Mouse (Mus musculus) heart, embryonic 14.5 days (tissue): ENCODE measurements at regions not wholly inside any gene's neighbourhood (a gene's known extent, or its start where the extent isn't known, plus 50 kb on each side); places are given as distances from the start of the nearest gene placed in this dataset.

Experiments used
- ATAC-seq: fragments of 200-750 bp; cut with Nextera tagmentation; 2 replicates; pipeline ENCODE4 v1.8.0; 2017; ENCODE audit warnings: low read depth, moderate TSS enrichment; ENCODE audit not compliant: insufficient number of reproducible peaks, insufficient read depth, low FRiP score
- H3K27ac ChIP-seq, 2 experiments: fragments of 200-500 bp in 1 of 2; fragments of 300-500 bp in 1 of 2; sonication (generic) in 1 of 2; replicated peaks in 1 of 2; 2 replicates each; pipeline ENCODE4 v1.5.1; 2012 to 2014; ENCODE audit warnings: low read depth in 2 of 2, low read length in 2 of 2, control low read depth in 1 of 2, mild to moderate bottlenecking in 1 of 2, mixed read lengths in 1 of 2; ENCODE audit not compliant: control insufficient read depth in 1 of 2, insufficient read depth in 1 of 2
- H3K27me3 ChIP-seq: fragments of 300-500 bp; sonication (generic); 2 replicates; pipeline ENCODE4 v1.6.1; 2014; ENCODE audit warnings: mild to moderate bottlenecking, low read length, control low read depth; ENCODE audit not compliant: control insufficient read depth, insufficient read depth
- H3K36me3 ChIP-seq: fragments of 300-500 bp; sonication (generic); 2 replicates; pipeline ENCODE4 v1.6.1; 2014; ENCODE audit warnings: mild to moderate bottlenecking, control low read depth, low read length, mixed read lengths; ENCODE audit not compliant: control insufficient read depth, insufficient read depth
- H3K4me1 ChIP-seq, 2 experiments: fragments of 200-500 bp in 1 of 2; fragments of 300-500 bp in 1 of 2; sonication (generic) in 1 of 2; 2 replicates each; pipeline ENCODE4 v1.6.1; 2012 to 2014; ENCODE audit warnings: low read length in 2 of 2, control low read depth in 1 of 2, mixed read lengths in 1 of 2; ENCODE audit not compliant: control insufficient read depth in 2 of 2, insufficient read depth in 2 of 2
- H3K4me2 ChIP-seq: fragments of 300-500 bp; sonication (generic); 2 replicates; pipeline ENCODE4 v1.6.1; 2014; ENCODE audit warnings: mild to moderate bottlenecking, low read length
- H3K4me3 ChIP-seq, 2 experiments: fragments of 200-500 bp in 1 of 2; fragments of 300-500 bp in 1 of 2; sonication (generic) in 1 of 2; 2 replicates each; pipeline ENCODE4 v1.5.1; 2012 to 2014; ENCODE audit warnings: low read length in 2 of 2, mild to moderate bottlenecking in 2 of 2, control low read depth in 1 of 2, low read depth in 1 of 2, moderate library complexity in 1 of 2; ENCODE audit not compliant: control insufficient read depth in 1 of 2, insufficient read depth in 1 of 2
- H3K9ac ChIP-seq: fragments of 300-500 bp; sonication (generic); 2 replicates; pipeline ENCODE4 v1.6.1; 2014; ENCODE audit warnings: mild to moderate bottlenecking, low read length
- H3K9me3 ChIP-seq: fragments of 300-500 bp; sonication (generic); 2 replicates; pipeline ENCODE4 v1.6.1; 2016; ENCODE audit warnings: low read length, control low read depth; ENCODE audit not compliant: control insufficient read depth
- WGBS: fragments of 180-500 bp; shearing (Covaris S2); extraction: QIAGEN DNeasy Blood & Tissue Kit; methylation state at CpG from one replicate; pipeline ENCODE4 v1.1.7; 2014; 5-methylcytosine and 5-hydroxymethylcytosine counted together

- Histone ChIP-seq H3K4me2 (peak overlapping the region; percentile 46), H3K4me1 (peaks cover 8 to 9% of the 10 kb centered on the region in 2 experiments), H3K9ac (no peak overlapping the region), H3K27ac (no peak overlapping the region), H3K4me3 (no peak overlapping the region), H3K36me3 (no peaks in the 10 kb centered on the region), H3K9me3 (no peaks in the 10 kb centered on the region), H3K27me3 (no peaks in the 10 kb centered on the region)
- WGBS: 10% methylated on average over 16 of the region's 16 CpGs
- ATAC-seq: no peak
Measured at GRCm38 (mm10) chr12:29096033-29096913, 344.7 kb downstream of the Eipr1 start.

- Histone ChIP-seq H3K9me3 (no peaks in the 10 kb centered on the region), H3K4me1 (peaks cover 8 to 9% of the 10 kb centered on the region in 2 experiments), H3K4me3 (no peak overlapping the region), H3K27ac (no peak overlapping the region), H3K4me2 (no peak overlapping the region), H3K27me3 (no peaks in the 10 kb centered on the region), H3K9ac (no peak overlapping the region), H3K36me3 (no peaks in the 10 kb centered on the region)
- 34% methylated on average over 3 of the region's 3 CpGs for WGBS
- ATAC-seq: no peak
Measured at GRCm38 (mm10) chr12:29100042-29100570, 348.5 kb downstream of the Eipr1 start.

GRCm38 (mm10) chr12:29106893-29107719 is 355.5 kb downstream of the Eipr1 start:
- no peak overlapping the region for H3K4me3 ChIP-seq
- 63% methylated on average over 16 of the region's 16 CpGs for WGBS
- no peaks in the 10 kb centered on the region for H3K36me3 ChIP-seq
- no peaks in the 10 kb centered on the region for H3K27me3 ChIP-seq
- no peaks in the 10 kb centered on the region for H3K4me1 ChIP-seq
- no peaks in the 10 kb centered on the region for H3K9me3 ChIP-seq
- H3K4me2 ChIP-seq: no peak overlapping the region
- no peak overlapping the region for H3K9ac ChIP-seq
- no peak for ATAC-seq
- H3K27ac ChIP-seq: no peak overlapping the region

GRCm38 (mm10) chr12:29107720-29108051 is 356.1 kb downstream of the Eipr1 start:
- Histone ChIP-seq H3K4me1 (no peaks in the 10 kb centered on the region), H3K27me3 (no peaks in the 10 kb centered on the region), H3K9ac (no peak overlapping the region), H3K36me3 (no peaks in the 10 kb centered on the region), H3K4me2 (no peak overlapping the region), H3K27ac (no peak overlapping the region), H3K9me3 (no peaks in the 10 kb centered on the region), H3K4me3 (no peak overlapping the region)
- no peak for ATAC-seq
- WGBS: 80% methylated on average over 3 of the region's 3 CpGs

GRCm38 (mm10) chr12:29118336-29118735 is 366.7 kb downstream of the Eipr1 start:
- H3K4me3 ChIP-seq: no peak overlapping the region

GRCm38 (mm10) chr12:29121159-29121558 is 369.6 kb downstream of the Eipr1 start:
- WGBS: 80% methylated on average over 2 of the region's 2 CpGs
- no peaks in the 10 kb centered on the region for H3K9me3 ChIP-seq
- no peak overlapping the region for H3K27ac ChIP-seq
- no peak overlapping the region for H3K9ac ChIP-seq
- H3K4me2 ChIP-seq: no peak overlapping the region
- H3K27me3 ChIP-seq: no peaks in the 10 kb centered on the region
- H3K4me1 ChIP-seq: peaks cover 2 to 3% of the 10 kb centered on the region in 2 experiments; a peak in 2 of 4 replicates
- no peak for ATAC-seq
- H3K4me3 ChIP-seq: no peak overlapping the region
- H3K36me3 ChIP-seq: no peaks in the 10 kb centered on the region

More at GRCm38 (mm10) chr12:29118336-29118735, 366.7 kb downstream of the Eipr1 start:
- Histone ChIP-seq H3K36me3 (no peaks in the 10 kb centered on the region), H3K9me3 (no peaks in the 10 kb centered on the region), H3K4me1 (peaks cover 6 to 7% of the 10 kb centered on the region in 2 experiments; a peak in 2 of 4 replicates), H3K9ac (no peak overlapping the region), H3K4me2 (no peak overlapping the region), H3K27ac (no peak overlapping the region), H3K27me3 (no peaks in the 10 kb centered on the region)
- ATAC-seq: no peak
- 41% methylated on average over 2 of the region's 2 CpGs for WGBS

- Histone ChIP-seq H3K4me3 (no peak overlapping the region), H3K36me3 (no peaks in the 10 kb centered on the region), H3K4me1 (no peaks in the 10 kb centered on the region), H3K27ac (no peak overlapping the region), H3K4me2 (no peak overlapping the region), H3K9ac (no peak overlapping the region), H3K9me3 (no peaks in the 10 kb centered on the region), H3K27me3 (no peaks in the 10 kb centered on the region)
- 49% methylated on average over 4 of the region's 4 CpGs for WGBS
- ATAC-seq: no peak
Measured at GRCm38 (mm10) chr12:29122931-29123330, 371.3 kb downstream of the Eipr1 start.
